Mouse (Mus musculus) liver, adult 2 months (tissue): ENCODE results near the gene Gpnmb. TPM values are rescaled to one million over a fixed set of nuclear protein-coding genes. Genes with fewer than 3 reads are reported as not detected.

Experiments used
- DNase-seq: peaks from one replicate; pipeline ENCODE4 v3.0.0-alpha.2; 2011; ENCODE audit warnings: low read depth, low spot score; ENCODE audit errors: extremely low read depth
- H3K27ac ChIP-seq: fragments of 200-500 bp; replicated peaks from 2 replicates; pipeline ENCODE4 v1.5.1; 2012; ENCODE audit warnings: low read depth, mild to moderate bottlenecking, control low read depth, inconsistent platforms, low read length; ENCODE audit not compliant: insufficient read depth
- H3K27me3 ChIP-seq: fragments of 200-500 bp; 2 replicates; pipeline ENCODE4 v1.6.1; 2012; ENCODE audit warnings: mild to moderate bottlenecking, moderate library complexity, low read length, inconsistent platforms; ENCODE audit not compliant: control insufficient read depth, insufficient read depth
- H3K36me3 ChIP-seq: fragments of 200-500 bp; 2 replicates; pipeline ENCODE4 v1.6.1; 2012; ENCODE audit warnings: low read length, inconsistent platforms; ENCODE audit not compliant: control insufficient read depth, insufficient read depth
- H3K4me1 ChIP-seq: fragments of 200-500 bp; 2 replicates; pipeline ENCODE4 v1.6.1; 2011; ENCODE audit warnings: low read length; ENCODE audit not compliant: control insufficient read depth, insufficient read depth
- H3K4me3 ChIP-seq: fragments of 200-500 bp; 2 replicates; pipeline ENCODE4 v1.5.1; 2011; ENCODE audit warnings: low read depth, mild to moderate bottlenecking, control low read depth, low read length, moderate library complexity; ENCODE audit not compliant: insufficient read depth
- H3K79me2 ChIP-seq: fragments of 200-500 bp; 2 replicates; pipeline ENCODE4 v1.6.1; 2012; ENCODE audit warnings: inconsistent platforms, mild to moderate bottlenecking, low read length, moderate library complexity; ENCODE audit not compliant: control insufficient read depth, insufficient read depth
- H3K9ac ChIP-seq: fragments of 200-500 bp; 2 replicates; pipeline ENCODE4 v1.6.1; 2012; ENCODE audit warnings: low read depth, mild to moderate bottlenecking, control low read depth, inconsistent platforms, low read length
- CTCF ChIP-seq: fragments of 200-500 bp; IDR thresholded peaks from 2 replicates; pipeline ENCODE4 v1.5.1; 2011; ENCODE audit warnings: low read depth, low read length, control low read depth
- POLR2A ChIP-seq: fragments of 200-500 bp; IDR thresholded peaks from 2 replicates; pipeline ENCODE4 v1.6.1; 2011; ENCODE audit warnings: low read length, control low read depth; ENCODE audit not compliant: insufficient read depth; ENCODE audit errors: extremely low read depth
- WGBS: fragments of 180-500 bp; shearing (Covaris S2); methylation state at CpG from one replicate; pipeline ENCODE4 v1.1.7; 2018; 5-methylcytosine and 5-hydroxymethylcytosine counted together
- polyA plus RNA-seq: library from polyadenylated mRNA; depleted of rRNA; stranded (reverse); fragments of >200 nt; gene quantifications from 2 replicates; pipeline ENCODE4 v1.2.3, GENCODE M21; 2012
- total RNA-seq: library from RNA; depleted of rRNA; stranded (reverse); fragments of >200 nt; gene quantifications from 2 replicates; pipeline ENCODE4 v1.2.3, GENCODE M21; 2014

Gene Gpnmb
- total and polyA plus RNA-seq, 2 experiments, result under 0.01 to 0.20 TPM

DNA sequence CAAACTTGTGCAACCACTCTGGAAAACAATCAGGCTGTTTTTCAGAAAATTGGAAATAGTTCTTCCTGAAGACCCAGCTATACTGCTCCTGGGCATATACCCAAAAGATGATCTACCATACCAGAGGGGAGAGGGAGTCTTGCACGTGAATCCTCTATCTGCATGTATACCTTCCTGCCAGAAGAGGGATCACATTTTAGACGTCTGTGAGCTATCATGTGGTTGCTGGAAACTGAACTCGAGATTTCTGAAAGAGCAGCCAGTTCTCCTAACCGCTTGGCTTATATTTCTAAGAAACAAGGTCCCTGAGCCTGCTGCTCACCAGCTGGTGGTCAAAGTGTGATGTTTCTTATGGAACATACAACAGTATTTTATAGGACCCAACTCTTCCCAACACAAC lies 32.0 kb downstream of the Gpnmb start:
- Histone ChIP-seq H3K9ac (no peak overlapping the region), H3K27me3 (no peaks in the 10 kb centered on the region), H3K4me1 (no peaks in the 10 kb centered on the region), H3K27ac (no peak overlapping the region), H3K4me3 (no peak overlapping the region), H3K79me2 (no peaks in the 10 kb centered on the region), H3K36me3 (no peaks in the 10 kb centered on the region)
- DNase-seq, result no peak
- 52% methylated on average over 4 of the region's 4 CpGs for WGBS
- TF ChIP-seq CTCF, result no peak
- TF ChIP-seq POLR2A, result no peak

DNA sequence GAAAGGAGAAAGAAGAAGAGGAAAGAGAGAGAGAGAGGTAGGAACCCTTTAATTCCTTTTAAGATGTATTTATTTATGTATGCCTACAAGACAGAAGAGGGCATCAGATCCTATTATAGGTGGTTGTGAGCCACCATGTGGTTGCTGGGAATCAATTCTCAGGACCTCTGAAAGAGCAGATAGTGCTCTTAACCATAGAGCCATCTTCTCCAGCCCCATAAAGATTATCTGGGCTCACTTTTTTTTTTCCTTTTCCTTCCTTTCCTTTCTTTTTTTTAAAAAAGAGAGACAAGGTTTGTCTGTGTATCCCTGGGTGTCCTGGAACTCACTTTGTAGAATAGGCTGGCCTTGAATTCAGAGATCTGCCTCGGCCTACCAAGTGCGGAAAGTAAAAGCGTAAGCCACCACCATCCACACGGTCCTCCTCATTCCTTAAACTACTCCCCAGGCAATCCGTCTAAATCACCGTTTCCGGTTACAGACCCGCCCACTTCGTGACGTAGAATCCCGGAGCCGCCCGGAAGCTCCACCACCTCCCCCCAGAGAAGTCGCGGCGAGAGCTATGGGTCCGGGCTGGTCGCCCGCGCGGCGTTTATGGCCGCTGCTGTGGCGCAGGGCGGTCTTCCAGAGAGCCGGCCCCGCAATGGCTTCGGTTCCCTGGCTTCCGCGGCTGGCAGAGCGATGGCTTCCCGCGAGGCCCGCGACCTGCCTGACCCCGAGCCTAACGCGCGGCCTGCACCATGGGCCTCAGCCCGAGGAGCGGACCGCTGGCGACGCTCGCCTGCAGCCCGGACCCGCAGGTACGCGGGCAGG lies 37.2 kb downstream of the Gpnmb start, which contains the start of gene Malsu1:
Malsu1 (plus strand) TSS at position 492 of the 813 bp plus-strand sequence.
- Histone ChIP-seq H3K27ac (peak within 1 kb of the TSS; percentile 65), H3K79me2 (peaks cover 19% of the 10 kb centered on the region), H3K27me3 (no peaks in the 10 kb centered on the region), H3K36me3 (no peaks in the 10 kb centered on the region; the same call in 1 of the 2 replicates), H3K9ac (peak within 1 kb of the TSS; percentile 91), H3K4me1 (peaks cover 7% of the 10 kb centered on the region; the same call in 1 of the 2 replicates), H3K4me3 (peak within 1 kb of the TSS; percentile 82)
- WGBS, result 0% methylated on average over 49 of the region's 49 CpGs
- DNase-seq, result peak; percentile 88
- TF ChIP-seq POLR2A (peak; percentile 52; the same call in 1 of the 2 replicates), CTCF (no peak)

DNA sequence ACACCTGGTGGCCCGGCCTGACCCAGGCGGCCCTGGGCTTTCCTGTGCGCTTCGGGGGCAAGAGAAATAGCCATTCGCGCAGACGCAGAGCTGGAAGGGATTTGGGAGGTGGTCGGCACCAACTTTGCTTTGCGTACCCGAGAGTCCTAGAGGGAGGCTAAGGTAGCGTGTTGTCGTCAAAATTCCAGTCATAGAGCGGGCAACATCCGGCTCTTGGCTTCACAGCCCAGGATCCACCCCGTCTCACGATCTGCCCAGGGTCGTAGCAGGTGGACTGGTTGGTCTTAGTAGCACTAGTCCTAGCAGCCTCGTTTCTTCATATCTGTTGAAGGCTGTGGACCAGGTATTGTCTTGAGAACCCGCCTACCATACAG lies 37.8 kb downstream of the Gpnmb start:
- TF ChIP-seq CTCF (no peak), POLR2A (no peak)
- H3K4me3 ChIP-seq, result peak overlapping the region; percentile 82
- no peaks in the 10 kb centered on the region; the same call in 1 of the 2 replicates for H3K36me3 ChIP-seq
- H3K79me2 ChIP-seq, result peaks cover 19% of the 10 kb centered on the region
- H3K27ac ChIP-seq, result peak overlapping the region; percentile 65
- H3K4me1 ChIP-seq, result peaks cover 7% of the 10 kb centered on the region; the same call in 1 of the 2 replicates
- H3K27me3 ChIP-seq, result no peaks in the 10 kb centered on the region
- peak overlapping the region; percentile 91 for H3K9ac ChIP-seq
- WGBS, result under 1% methylated on average over 19 of the region's 19 CpGs
- peak; percentile 34 for DNase-seq

DNA sequence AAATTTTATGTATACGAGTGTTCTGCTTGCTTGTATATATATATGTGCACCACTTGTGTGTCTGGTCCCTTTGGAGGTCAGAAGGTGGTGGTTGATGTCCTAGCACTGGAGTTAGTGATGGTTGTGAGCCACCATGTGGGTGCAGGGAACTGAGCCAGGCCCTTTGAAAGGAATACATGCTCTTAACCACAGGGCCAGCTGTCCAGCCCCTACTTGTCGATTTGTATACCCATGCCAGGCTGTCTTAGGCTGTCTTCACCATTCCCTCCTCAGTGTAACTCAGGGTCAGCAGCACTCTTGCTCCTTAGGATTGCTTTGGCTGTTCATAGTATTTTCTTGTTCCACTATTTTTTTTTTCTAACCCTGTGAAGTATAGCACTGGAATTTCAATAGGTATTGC lies 41.5 kb downstream of the Gpnmb start:
- 93% methylated on average over 2 of the region's 2 CpGs for WGBS
- no peaks in the 10 kb centered on the region; the same call in 1 of the 2 replicates for H3K36me3 ChIP-seq

DNA sequence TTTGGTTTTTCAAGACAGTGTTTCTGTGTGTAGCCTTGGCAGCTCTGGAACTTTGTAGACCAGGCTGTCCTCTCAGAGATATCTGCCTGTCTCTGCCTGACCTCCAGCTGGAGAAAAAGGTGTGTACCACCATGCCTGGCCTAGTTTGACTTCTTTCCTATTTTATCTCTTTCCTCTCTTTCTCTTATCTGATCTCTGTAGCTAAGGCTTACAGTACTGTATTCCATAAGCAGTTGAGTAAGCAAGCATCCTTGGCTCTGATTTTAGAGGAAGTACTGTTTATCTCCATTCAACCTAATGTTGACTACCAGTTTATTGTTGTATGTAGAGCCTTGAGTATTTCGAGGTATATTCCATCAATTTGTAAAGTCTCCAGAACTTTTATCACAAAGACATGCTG lies 43.0 kb downstream of the Gpnmb start:
- WGBS, result 71% methylated on average over 1 of the region's 1 CpGs
- H3K36me3 ChIP-seq, result peaks cover 12% of the 10 kb centered on the region

More for the DNA sequence above, 41.5 kb downstream of the Gpnmb start:
- Histone ChIP-seq H3K27me3 (no peaks in the 10 kb centered on the region), H3K79me2 (peaks cover 19% of the 10 kb centered on the region), H3K9ac (no peak overlapping the region), H3K27ac (no peak overlapping the region), H3K4me1 (peaks cover 7% of the 10 kb centered on the region; the same call in 1 of the 2 replicates), H3K4me3 (no peak overlapping the region)
- TF ChIP-seq POLR2A (no peak), CTCF (no peak)
- DNase-seq, result no peak

More for the DNA sequence above, 43.0 kb downstream of the Gpnmb start:
- H3K4me3 ChIP-seq, result no peak overlapping the region
- TF ChIP-seq CTCF, result no peak
- TF ChIP-seq POLR2A, result no peak
- DNase-seq, result no peak
- H3K79me2 ChIP-seq, result peaks cover 13% of the 10 kb centered on the region
- H3K4me1 ChIP-seq, result peaks cover 7% of the 10 kb centered on the region; the same call in 1 of the 2 replicates
- H3K27me3 ChIP-seq, result no peaks in the 10 kb centered on the region
- no peak overlapping the region for H3K9ac ChIP-seq
- no peak overlapping the region for H3K27ac ChIP-seq
